Mouse (Mus musculus) cerebellum, adult 11-12 months (tissue): Measurements from ENCODE around the gene Cdk10.
"Not testable (repeated sequence)": the region's sequence is repeated elsewhere in the genome, so short reads cannot be mapped to it uniquely, and the experiment has no call there.

ENCODE experiments used
- DNase-seq: peaks from one replicate; pipeline ENCODE4 v3.0.0; 2022

The Cdk10 gene

DNA sequence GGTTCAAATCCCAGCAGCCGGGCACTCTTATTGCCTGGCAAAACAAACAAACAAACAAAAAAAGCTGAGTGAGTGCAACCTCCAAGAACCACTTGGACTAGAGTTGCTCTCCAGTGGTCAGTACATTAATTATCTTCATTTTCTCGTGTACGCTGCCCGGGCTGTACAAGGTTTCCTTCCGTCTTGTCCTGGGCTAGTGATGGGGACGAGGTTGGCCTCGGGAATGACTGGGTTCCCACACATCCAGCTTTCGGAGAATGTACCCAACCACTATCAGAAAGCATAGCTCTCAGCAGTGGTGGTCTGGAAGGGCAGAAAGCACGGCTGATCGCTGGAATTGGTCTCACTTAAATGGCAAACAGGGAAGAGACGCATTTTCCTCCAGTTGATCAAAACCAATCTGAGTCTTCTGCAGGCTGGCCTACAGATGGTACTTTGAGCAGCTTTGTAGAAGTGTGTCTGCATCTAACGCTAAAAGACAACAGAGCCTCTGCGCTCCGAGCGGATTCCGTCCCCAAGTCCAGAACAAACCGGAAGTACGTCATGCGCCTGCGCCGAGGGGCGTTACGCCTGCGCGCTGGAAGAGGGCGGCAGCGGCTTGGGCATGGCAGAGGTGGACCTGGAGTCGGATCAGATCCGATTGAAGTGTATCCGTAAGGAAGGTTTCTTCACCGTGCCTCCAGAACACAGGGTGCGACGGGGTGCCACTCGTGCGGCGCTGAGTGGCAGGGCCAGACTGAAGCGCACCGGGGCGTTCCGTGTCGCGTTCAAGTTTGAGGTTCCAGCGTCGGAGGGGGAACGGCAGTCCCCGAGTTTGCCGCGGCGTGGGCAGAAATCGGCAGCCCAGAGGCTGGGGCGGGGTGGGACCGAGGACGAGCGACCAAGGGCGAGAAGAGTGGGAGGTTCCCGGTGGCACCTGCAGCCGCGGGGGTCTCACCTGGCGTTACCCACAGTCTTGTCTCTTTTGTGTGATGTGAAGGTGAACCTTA is at the start of gene Cdk10:
TSS of gene Cdk10 (plus strand) at position 565 of the 989 bp plus-strand sequence.
- peak; percentile 91 for DNase-seq

DNA sequence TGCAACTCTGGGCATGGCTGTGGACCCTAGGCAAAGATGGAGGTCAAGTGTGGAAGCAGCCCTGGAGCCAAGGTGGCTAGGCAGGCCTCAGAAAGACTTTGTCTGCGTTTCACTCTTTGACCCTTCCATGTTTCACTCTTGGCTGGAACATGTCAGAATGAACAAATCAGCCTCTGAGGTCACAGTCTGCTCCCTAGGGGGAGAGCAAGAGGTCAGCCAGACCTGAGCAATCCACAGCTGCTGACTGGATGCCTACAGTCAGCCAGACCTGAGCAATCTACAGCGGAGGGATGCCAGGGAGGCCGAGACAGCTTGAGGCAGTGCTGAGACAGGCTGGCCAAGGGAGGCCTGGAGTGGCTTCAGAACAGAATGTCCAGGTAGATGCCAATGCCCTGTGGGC is 43.3 kb upstream of the Cdk10 start:
- DNase-seq: no peak

DNA sequence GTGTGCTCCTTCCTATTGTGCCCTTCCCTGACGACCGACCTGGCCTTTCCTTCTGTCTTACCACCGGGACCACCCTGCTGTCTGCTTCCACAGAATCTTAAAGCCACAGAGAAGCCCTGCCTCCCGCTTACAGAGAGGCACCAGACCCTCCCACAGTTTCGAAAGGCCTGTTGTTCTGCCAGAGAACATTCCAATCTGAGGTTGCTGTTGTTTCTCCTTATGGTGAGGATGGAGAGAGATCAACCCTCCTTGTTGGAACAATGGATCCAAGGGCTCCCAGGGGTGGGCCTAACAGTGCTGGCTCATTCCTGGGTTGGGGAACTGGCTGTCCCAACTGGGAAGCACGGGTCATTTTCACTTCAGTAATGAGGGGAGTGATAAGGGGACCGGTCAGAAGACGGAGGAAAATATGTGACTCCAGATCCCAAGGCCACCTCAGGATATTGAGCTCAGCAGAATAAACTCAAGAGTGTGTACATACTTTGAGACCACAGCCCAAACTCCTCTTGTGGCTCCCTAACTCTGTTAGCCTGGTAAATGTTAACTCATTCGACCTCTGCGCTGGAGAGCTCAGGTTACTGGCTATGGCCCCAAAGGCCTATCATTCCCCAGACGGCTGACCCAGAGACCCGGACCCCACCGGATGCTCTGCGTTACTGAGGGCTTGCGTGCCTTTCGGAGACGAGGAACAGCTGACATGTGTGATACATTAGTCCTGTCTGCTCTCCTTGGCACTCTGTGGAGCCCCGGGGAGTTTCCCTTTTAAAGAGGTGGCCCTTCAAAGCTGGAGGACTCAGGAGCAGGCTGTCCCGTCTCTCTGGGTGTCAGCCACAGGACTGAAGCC is 38.9 kb upstream of the Cdk10 start, which contains the start of gene Dpep1:
TSS of gene Dpep1 (plus strand) at position 677 of the 844 bp plus-strand sequence.
- no peak for DNase-seq

GRCm38 (mm10) chr8:123188006-123188405 is 36.6 kb upstream of the Cdk10 start:
- no peak for DNase-seq

DNA sequence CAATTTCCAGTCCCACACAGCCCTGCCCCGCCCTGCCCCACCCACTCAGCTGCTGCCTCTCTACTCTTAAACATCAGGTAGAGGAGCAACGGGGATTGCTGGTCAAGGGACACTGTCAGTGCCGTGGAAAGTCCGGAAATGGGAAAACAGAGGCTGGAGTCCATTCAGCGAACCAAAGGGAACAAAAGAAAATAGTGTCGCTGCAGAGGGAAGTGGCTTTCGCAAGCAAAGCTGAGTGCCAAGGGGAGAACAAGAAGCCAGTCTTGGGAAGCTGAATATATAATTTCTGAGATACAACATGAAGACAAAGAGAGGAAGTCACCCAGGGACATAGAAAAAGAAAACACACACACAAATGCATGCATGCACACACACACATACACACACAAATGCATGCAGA is 35.8 kb upstream of the Cdk10 start:
- DNase-seq: no peak

GRCm38 (mm10) chr8:123190678-123191077 is 34.0 kb upstream of the Cdk10 start:
- no peak for DNase-seq

- DNase-seq: no peak
These were observed 32.7 kb upstream of the Cdk10 start for GRCm38 (mm10) chr8:123191908-123192307.

GRCm38 (mm10) chr8:123193771-123194170 is 30.9 kb upstream of the Cdk10 start:
- DNase-seq: no peak

GRCm38 (mm10) chr8:123197016-123197415 is 27.6 kb upstream of the Cdk10 start:
- DNase-seq: not testable (repeated sequence)

- no peak for DNase-seq
These were observed 24.8 kb upstream of the Cdk10 start for GRCm38 (mm10) chr8:123199864-123200263.

DNA sequence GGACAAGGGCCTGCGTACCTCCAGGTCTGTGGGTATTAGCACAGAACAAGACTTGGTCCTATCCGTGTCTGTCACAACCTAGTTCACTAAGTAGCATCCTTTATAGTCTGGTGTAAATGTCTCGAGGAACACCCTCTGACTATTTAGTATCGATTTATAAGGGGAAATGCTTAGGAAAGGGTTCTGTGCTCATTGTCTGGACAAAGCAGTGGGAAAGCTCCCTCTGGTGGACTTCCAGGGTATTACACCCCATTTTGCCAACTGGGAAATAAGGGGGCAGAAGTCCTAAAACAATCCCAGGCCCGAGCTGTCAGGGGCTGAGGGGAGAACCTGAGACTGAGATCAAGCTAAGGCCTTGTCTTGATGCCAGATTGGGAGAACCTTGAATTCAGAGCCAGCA is 22.4 kb upstream of the Cdk10 start:
- DNase-seq: peak; percentile 39

GRCm38 (mm10) chr8:123203571-123203970 is 21.1 kb upstream of the Cdk10 start:
- DNase-seq: no peak

DNA sequence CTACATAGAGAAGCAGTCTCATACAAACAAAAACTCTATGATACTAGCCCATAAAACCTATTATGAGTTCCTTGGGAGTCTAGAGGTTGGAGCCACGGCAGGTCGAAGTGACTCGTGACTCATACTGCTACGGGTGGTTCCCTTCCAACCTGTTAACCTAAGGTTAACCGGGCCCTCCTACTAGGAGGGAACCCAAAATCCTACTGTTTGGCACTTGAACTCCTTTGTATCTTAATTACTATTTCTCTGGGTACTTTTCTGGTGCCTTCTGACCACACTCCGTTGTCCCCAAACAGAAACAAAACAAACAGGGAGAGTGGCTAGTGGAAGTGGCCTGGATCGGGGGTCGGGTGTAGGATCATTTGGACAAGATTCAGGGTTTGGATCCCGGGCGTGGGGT is 12.8 kb upstream of the Cdk10 start:
- no peak for DNase-seq

GRCm38 (mm10) chr8:123212321-123213117 is 12.1 kb upstream of the Cdk10 start, which contains the start of the genes Chmp1a and Spata33:
Gene Chmp1a (minus strand): TSS chr8:123212763.
Gene Spata33 (plus strand): TSS chr8:123212832.
- DNase-seq: peak; percentile 90

- no peak for DNase-seq
These were observed 11.4 kb upstream of the Cdk10 start for GRCm38 (mm10) chr8:123213118-123213772.

DNA sequence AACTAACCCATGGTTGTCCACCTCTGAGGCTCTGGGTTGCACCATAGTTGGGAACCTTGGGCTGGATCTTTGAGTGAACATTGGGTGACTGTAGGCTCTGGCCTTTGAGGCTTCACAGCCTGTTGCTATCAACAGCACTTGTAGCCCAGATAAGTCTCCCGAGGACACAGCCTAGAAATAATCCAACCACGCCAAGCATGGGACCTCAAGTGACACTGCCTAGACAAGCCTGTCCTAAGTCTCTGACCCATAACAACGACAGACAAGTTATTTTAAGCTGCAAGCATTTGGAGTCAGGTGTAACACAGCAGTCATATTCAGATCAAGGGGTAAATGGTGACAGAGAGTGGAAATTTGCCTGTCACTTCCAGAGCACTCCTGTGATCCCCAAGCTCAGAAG is 9.2 kb upstream of the Cdk10 start:
- DNase-seq: no peak

DNA sequence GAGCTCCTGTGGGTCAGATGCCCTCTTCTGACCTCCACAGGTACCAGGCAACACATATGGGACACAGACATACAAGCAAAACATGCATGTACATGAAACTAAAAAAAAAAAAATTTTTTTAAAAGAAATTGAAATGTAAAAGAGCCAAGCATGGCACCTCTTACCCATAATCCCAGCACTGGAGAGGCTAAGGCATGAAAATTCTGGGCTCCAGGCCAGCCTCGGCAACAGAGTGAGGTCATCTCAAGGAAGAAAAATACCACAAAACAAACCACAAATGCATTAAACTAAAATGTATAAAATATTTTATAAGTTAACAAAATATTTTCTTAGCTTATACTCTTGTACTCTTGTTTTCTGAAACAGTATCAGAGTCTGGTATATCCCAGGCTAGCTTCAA is 3.7 kb upstream of the Cdk10 start:
- no peak for DNase-seq

- DNase-seq: no peak
These were observed 3.8 kb downstream of the Cdk10 start for GRCm38 (mm10) chr8:123228416-123228815.

- not testable (repeated sequence) for DNase-seq
These were observed 5.7 kb downstream of the Cdk10 start for GRCm38 (mm10) chr8:123230326-123230725.

GRCm38 (mm10) chr8:123231742-123232141 is 7.1 kb downstream of the Cdk10 start:
- DNase-seq: no peak

GRCm38 (mm10) chr8:123232553-123232952 is 7.9 kb downstream of the Cdk10 start:
- no peak for DNase-seq

DNA sequence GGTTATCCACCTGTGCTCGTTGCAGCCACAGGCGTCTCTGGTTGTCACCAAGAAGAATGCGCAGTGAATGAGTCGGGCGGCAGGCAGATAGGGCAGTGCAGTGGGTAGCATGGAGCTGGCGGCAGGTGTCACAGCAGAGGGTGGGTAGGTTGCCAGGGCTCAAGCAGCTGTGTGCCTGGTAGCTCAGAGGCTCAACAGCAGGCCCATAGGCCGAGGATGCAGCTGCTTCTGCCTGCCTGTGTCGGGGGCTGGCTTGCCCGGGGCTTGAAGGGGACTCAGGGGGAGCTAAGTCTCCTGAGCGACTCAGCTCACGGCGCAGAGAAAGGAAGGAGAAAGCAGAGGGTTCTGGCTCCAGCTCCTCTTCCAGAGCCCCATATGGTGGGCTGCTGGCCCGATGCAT is 8.7 kb downstream of the Cdk10 start:
- DNase-seq: no peak
